Mouse (Mus musculus) intestine, embryonic 14.5 days (tissue): ENCODE measurements around the gene Vgf. TPM values are rescaled to one million over a fixed set of nuclear protein-coding genes. Genes with fewer than 3 reads are reported as not detected.
A peak's percentile ranks its signal among the peaks of the same experiment; 100 is the strongest.

Experiments
- ATAC-seq: fragments of 200-750 bp; cut with Nextera tagmentation; replicated peaks from 2 replicates; pipeline ENCODE4 v1.8.0; 2017; ENCODE audit warnings: low read depth, moderate number of reproducible peaks, moderate TSS enrichment, moderate library complexity; ENCODE audit not compliant: low FRiP score, low TSS enrichment
- DNase-seq: peaks from one replicate; pipeline ENCODE4 v3.0.0-alpha.2; 2018; ENCODE audit warnings: low spot score
- H3K27ac ChIP-seq: fragments of 300-500 bp; sonication (generic); 2 replicates; pipeline ENCODE4 v1.5.1; 2014; ENCODE audit warnings: low read depth, mild to moderate bottlenecking, control low read depth
- H3K27me3 ChIP-seq: fragments of 300-500 bp; sonication (generic); replicated peaks from 2 replicates; pipeline ENCODE4 v1.6.1; 2014; ENCODE audit warnings: low read length, control low read depth; ENCODE audit not compliant: control insufficient read depth, insufficient read depth
- H3K36me3 ChIP-seq: fragments of 300-500 bp; sonication (generic); 2 replicates; pipeline ENCODE4 v1.6.1; 2014; ENCODE audit warnings: low read length, control low read depth; ENCODE audit not compliant: control insufficient read depth, insufficient read depth
- H3K4me1 ChIP-seq: fragments of 300-500 bp; sonication (generic); replicated peaks from 2 replicates; pipeline ENCODE4 v1.6.1; 2014; ENCODE audit warnings: low read length, control low read depth, mixed read lengths; ENCODE audit not compliant: control insufficient read depth, insufficient read depth
- H3K4me2 ChIP-seq: fragments of 300-500 bp; sonication (generic); 2 replicates; pipeline ENCODE4 v1.6.1; 2014; ENCODE audit warnings: low read length
- H3K4me3 ChIP-seq: fragments of 300-500 bp; sonication (generic); 2 replicates; pipeline ENCODE4 v1.5.1; 2014; ENCODE audit warnings: low read depth, low read length, control low read depth, mixed read lengths
- H3K9ac ChIP-seq: fragments of 300-500 bp; sonication (generic); 2 replicates; pipeline ENCODE4 v1.6.1; 2014; ENCODE audit warnings: mild to moderate bottlenecking, low read length
- H3K9me3 ChIP-seq: fragments of 300-500 bp; sonication (generic); 2 replicates; pipeline ENCODE4 v1.6.1; 2016; ENCODE audit warnings: low read length, control low read depth; ENCODE audit not compliant: control insufficient read depth
- WGBS: fragments of 180-500 bp; shearing (Covaris S2); extraction: QIAGEN DNeasy Blood & Tissue Kit; methylation state at CpG from one replicate; pipeline ENCODE4 v1.1.7; 2014; 5-methylcytosine and 5-hydroxymethylcytosine counted together
- polyA plus RNA-seq: library from polyadenylated mRNA; unstranded; fragments of >200 nt; fragmentation: Nextera tagmentation; extraction: Ambion mirVana; gene quantifications from 2 replicates; pipeline ENCODE4 v1.2.1, GENCODE M21; 2014

The Vgf gene
- polyA plus RNA-seq, 1 experiment from 2014 or later, result 0.53 TPM

DNA sequence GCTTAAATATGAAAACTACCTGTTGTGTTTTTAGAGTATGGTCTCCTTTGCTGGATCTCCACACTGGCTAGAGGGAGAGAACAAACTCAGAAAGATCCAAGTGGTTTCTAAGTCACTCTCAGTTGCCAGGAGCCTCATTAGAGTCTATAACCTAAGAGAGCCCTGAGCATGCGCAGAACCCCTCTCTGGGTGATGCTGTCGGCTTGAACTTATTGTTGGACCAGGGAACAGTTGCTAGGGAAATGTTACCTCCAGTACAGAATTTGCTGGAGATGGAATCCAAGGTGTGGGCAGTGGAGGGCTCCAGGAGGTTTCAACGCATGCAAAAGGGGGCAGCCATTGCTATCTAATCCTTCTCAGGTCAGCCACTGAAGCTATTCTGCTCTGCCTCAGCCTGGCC is 1.9 kb upstream of the Vgf start:
- Histone ChIP-seq H3K4me3 (no peak overlapping the region), H3K27ac (no peak overlapping the region), H3K4me1 (peaks cover 2% of the 10 kb centered on the region; the same call in 1 of the 2 replicates), H3K9ac (no peak overlapping the region), H3K9me3 (no peaks in the 10 kb centered on the region), H3K4me2 (no peak overlapping the region), H3K27me3 (peaks cover 57% of the 10 kb centered on the region), H3K36me3 (no peaks in the 10 kb centered on the region)
- no peak for ATAC-seq
- WGBS, result 50% methylated on average over 3 of the region's 3 CpGs
- no peak for DNase-seq

DNA sequence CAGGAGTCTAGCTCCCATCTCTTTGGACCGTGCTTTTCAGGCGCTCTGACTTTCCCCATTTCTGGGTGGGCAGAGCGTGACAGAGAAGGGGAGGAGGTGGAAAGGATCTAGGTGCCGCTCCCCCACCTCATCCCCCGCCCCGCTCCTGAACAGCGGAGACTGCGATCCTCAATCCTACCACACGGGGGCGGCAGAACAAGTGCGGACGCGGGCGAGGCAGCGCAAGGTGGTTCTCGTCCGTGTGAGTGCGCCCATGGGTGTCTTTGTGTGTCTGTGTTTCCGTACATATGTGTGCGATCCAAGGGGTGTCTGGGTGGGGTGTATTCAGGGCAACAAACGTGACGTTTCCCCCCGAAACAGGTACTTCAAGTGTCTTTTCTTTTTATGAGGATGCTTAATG is 1.1 kb upstream of the Vgf start:
- Histone ChIP-seq H3K9me3 (no peaks in the 10 kb centered on the region), H3K4me3 (no peak overlapping the region), H3K27ac (no peak overlapping the region), H3K36me3 (no peaks in the 10 kb centered on the region), H3K4me1 (peaks cover 5% of the 10 kb centered on the region; the same call in 1 of the 2 replicates), H3K27me3 (peaks cover 63% of the 10 kb centered on the region), H3K4me2 (0 out of 2 replicates have a peak overlapping the region, but pooled peaks have one; percentile 3), H3K9ac (no peak overlapping the region)
- WGBS, result 2% methylated on average over 23 of the region's 23 CpGs
- peak; percentile 95 for DNase-seq
- no peak for ATAC-seq

DNA sequence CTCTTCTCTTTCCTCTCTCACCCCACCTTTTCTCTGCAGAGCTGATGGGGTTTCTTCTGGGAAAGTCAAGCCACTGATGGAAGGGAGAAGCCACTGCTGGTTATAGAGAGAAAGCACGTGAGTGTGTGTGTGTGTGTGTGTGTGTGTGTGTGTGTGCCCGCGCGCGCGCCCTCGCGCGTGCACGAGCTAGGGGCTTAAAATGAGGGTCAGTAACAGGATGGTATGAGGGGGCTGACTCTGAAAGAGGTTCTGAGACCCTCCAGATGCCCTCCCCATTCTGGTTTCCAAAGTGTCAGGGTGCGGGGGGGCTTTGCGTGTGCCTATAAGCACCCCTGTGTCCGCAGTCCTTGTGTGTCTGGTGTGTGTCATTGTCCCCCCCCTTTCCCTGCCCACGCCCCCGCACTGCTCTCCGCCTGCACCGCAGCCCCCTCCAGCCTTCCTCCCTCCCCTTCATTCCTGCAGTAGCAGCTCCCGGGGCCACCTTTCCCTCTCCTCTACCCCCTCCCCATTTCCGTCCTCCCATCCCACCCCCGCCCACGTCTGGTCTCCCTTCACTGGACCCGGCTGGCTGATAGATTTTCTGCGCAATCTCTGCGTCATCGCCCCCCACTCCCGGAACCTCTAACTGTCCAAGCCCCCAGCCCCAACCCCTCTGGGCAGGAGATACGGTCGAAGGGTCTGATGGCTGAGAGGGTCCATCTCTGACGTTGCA is 2.5 kb downstream of the Vgf start:
- Histone ChIP-seq H3K9ac (no peak overlapping the region), H3K27ac (no peak overlapping the region), H3K4me2 (no peak overlapping the region), H3K36me3 (no peaks in the 10 kb centered on the region), H3K4me1 (peaks cover 22% of the 10 kb centered on the region), H3K9me3 (no peaks in the 10 kb centered on the region), H3K4me3 (no peak overlapping the region), H3K27me3 (peaks cover 82% of the 10 kb centered on the region)
- no peak for DNase-seq
- 8% methylated on average over 27 of the region's 29 CpGs for WGBS
- ATAC-seq, result no peak

DNA sequence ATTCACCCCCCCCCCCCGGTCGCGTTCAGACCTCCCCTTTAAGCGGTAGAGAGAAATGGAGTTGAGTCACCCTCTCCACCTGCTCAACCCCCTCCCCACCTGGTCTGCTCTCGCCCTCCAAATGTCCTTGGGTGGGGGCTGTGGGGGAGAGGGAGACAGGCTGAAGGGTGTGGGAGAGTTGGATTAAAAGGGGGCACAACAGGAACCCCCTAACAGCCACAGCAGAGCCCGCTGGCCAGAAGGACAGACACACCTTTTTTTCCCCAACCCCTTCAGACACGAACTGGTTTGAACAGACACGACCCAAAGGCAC is 3.0 kb downstream of the Vgf start:
- Histone ChIP-seq H3K27me3 (peaks cover 78% of the 10 kb centered on the region), H3K4me1 (peaks cover 22% of the 10 kb centered on the region), H3K9me3 (no peaks in the 10 kb centered on the region), H3K36me3 (no peaks in the 10 kb centered on the region), H3K9ac (no peak overlapping the region), H3K4me3 (0 out of 2 replicates have a peak overlapping the region, but pooled peaks have one; percentile 34), H3K27ac (no peak overlapping the region), H3K4me2 (peak overlapping the region; percentile 49)
- DNase-seq (no peak), ATAC-seq (no peak)
- WGBS, result 2% methylated on average over 8 of the region's 8 CpGs

DNA sequence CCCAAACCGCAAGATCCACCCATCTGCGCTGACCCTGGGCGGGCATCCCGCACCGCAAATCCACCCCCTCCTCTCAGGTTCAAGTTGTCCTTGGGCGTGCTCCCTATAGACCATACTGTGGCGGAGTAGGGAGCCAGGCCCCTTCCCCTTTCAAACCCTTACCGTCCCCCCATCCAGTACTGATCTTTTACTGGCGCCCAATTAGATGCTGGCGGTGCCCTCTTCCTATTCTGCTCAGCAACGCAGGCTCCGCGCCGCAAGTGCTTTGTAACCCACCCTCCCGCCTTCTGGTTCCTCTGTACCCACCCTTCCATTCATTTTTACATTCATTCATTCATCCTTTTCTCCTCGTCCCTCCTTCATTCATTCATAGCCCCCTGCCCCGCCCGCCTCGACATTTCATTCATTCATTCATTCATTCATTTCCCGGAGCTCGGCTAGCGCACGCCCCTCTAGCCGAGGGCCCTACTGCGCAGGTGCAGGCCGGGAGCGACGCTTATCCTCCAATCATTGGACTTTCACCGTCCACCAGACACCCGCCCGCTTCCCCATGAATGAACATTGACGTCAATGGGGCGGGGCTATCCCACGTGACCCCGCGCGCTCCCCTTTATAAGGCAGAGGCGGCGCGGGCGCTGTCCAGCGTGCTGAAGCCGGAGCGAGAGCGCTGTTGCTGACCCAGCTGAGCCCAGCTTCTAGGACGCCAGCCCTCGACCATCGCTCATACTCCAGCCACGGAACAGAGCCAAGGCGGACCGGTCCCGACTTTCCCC is 3.6 kb downstream of the Vgf start:
- ATAC-seq, result peak; percentile 66
- no peaks in the 10 kb centered on the region for H3K9me3 ChIP-seq
- H3K4me3 ChIP-seq, result peak overlapping the region; percentile 34
- no peaks in the 10 kb centered on the region for H3K36me3 ChIP-seq
- H3K9ac ChIP-seq, result no peak overlapping the region
- peak; percentile 100 for DNase-seq
- no peak overlapping the region for H3K27ac ChIP-seq
- peaks cover 22% of the 10 kb centered on the region for H3K4me1 ChIP-seq
- H3K4me2 ChIP-seq, result peak overlapping the region; percentile 49
- peaks cover 72% of the 10 kb centered on the region for H3K27me3 ChIP-seq
- under 1% methylated on average over 52 of the region's 52 CpGs for WGBS

DNA sequence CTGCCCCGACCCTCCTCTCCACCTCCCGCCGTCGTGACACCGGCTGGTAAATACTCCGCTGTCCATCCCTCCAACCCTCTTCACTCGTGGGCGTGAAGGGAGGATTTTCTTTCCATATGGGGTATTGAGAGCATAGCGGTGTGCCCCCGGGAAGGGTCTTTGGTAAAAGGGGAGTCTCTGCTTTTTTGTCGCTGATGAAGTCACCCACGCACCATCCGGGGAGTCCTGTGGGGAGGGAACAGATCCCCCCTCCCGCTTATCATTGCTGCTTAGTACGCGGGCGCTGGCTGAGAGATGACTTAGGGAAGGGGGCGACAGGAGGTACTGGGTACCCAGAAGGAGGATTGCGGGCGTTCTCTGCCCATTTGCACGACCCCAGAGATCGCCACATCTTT is 4.2 kb downstream of the Vgf start:
- Histone ChIP-seq H3K4me3 (no peak overlapping the region), H3K27me3 (peaks cover 66% of the 10 kb centered on the region), H3K4me2 (peak overlapping the region; percentile 49; the same call in 1 of the 2 replicates), H3K27ac (no peak overlapping the region), H3K9me3 (no peaks in the 10 kb centered on the region), H3K36me3 (peaks cover 4% of the 10 kb centered on the region; the same call in 1 of the 2 replicates), H3K4me1 (peaks cover 22% of the 10 kb centered on the region), H3K9ac (no peak overlapping the region)
- WGBS, result 11% methylated on average over 22 of the region's 22 CpGs
- DNase-seq, result no peak
- no peak; the same call in 1 of the 2 replicates for ATAC-seq

DNA sequence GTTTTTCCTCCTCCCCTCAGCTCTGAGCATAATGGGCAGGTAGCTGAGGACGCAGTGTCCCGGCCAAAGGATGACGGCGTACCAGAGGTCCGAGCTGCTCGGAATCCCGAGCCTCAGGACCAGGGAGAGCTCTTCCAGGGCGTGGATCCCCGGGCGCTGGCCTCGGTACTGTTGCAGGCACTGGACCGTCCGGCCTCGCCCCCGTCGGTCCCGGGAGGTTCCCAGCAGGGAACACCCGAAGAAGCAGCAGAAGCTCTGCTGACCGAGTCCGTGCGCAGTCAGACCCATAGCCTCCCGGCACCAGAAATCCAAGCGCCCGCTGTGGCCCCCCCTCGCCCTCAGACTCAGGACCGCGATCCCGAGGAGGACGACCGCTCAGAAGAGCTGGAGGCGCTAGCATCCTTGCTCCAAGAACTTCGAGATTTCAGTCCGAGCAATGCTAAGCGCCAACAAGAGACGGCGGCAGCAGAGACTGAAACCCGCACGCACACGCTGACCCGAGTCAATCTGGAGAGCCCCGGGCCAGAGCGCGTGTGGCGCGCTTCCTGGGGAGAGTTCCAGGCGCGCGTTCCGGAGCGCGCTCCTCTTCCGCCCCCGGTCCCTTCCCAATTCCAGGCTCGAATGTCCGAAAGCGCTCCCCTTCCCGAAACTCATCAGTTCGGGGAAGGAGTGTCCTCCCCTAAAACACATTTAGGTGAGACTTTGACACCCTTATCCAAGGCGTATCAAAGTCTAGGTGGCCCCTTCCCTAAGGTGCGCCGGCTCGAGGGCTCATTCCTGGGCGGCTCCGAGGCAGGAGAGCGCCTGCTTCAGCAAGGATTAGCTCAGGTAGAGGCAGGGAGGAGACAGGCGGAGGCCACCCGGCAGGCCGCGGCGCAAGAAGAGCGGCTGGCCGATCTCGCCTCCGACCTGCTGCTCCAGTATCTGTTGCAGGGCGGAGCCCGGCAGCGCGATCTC is 5.2 kb downstream of the Vgf start:
- Histone ChIP-seq H3K36me3 (peaks cover 12% of the 10 kb centered on the region), H3K4me1 (peaks cover 22% of the 10 kb centered on the region), H3K4me2 (peak overlapping the region; percentile 98)

DNA sequence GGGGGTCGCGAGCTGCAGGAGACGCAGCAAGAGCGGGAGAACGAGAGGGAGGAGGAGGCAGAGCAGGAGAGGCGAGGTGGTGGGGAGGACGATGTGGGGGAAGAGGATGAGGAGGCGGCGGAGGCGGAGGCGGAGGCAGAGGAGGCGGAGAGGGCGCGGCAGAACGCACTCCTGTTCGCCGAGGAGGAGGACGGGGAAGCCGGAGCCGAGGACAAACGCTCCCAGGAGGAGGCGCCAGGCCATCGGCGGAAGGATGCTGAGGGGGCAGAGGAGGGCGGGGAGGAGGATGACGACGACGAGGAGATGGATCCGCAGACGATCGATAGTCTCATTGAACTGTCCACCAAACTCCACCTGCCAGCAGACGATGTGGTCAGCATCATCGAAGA is 5.8 kb downstream of the Vgf start:
- DNase-seq (no peak), ATAC-seq (no peak)
- Histone ChIP-seq H3K4me1 (peaks cover 22% of the 10 kb centered on the region), H3K4me2 (peak overlapping the region; percentile 98), H3K27ac (no peak overlapping the region), H3K9ac (no peak overlapping the region; the same call in 1 of the 2 replicates), H3K27me3 (peaks cover 50% of the 10 kb centered on the region), H3K9me3 (no peaks in the 10 kb centered on the region), H3K36me3 (peaks cover 18% of the 10 kb centered on the region), H3K4me3 (peak overlapping the region; percentile 40)
- WGBS, result under 1% methylated on average over 33 of the region's 33 CpGs

More for the DNA sequence above, 5.2 kb downstream of the Vgf start:
- ATAC-seq (no peak), DNase-seq (peak; percentile 74)
- WGBS, result under 1% methylated on average over 78 of the region's 78 CpGs
- no peaks in the 10 kb centered on the region for H3K9me3 ChIP-seq
- H3K27ac ChIP-seq, result no peak overlapping the region
- peaks cover 57% of the 10 kb centered on the region for H3K27me3 ChIP-seq
- peak overlapping the region; percentile 40 for H3K4me3 ChIP-seq
- no peak overlapping the region for H3K9ac ChIP-seq
